Mouse (Mus musculus): ENCODE measurements around the gene Furin. TPM values are rescaled to one million over a fixed set of nuclear protein-coding genes. Genes with fewer than 3 reads are reported as not detected.

Furin gene
- polyA plus RNA-seq, 1 experiment = 56.4 TPM

- Histone ChIP-seq H3K4me3 (ENCODE audit: control insufficient read depth, insufficient read depth, low read length) (peak within 1 kb of the TSS; percentile 21), H3K36me3 (ENCODE audit: control insufficient read depth, insufficient read depth, low read length) (peaks cover 19% of the 10 kb centered on the region), H3K27me3 (ENCODE audit: control insufficient read depth, insufficient read depth, low read length) (no peaks in the 10 kb centered on the region; the same call in 1 of the 2 replicates), H3K4me1 (replicated peaks; ENCODE audit: control insufficient read depth, insufficient read depth, low read length) (peaks cover 10% of the 10 kb centered on the region), H3K27ac (ENCODE audit: control insufficient read depth, insufficient read depth, low read length) (no peak within 1 kb of the TSS)
- WGBS = 22% methylated on average over 33 of the region's 33 CpGs
- no peak for DNase-seq
- no peak for TF ChIP-seq CTCF (IDR thresholded peaks at IDR 0.05; ENCODE audit: borderline replicate concordance, control insufficient read depth, extremely low read depth, insufficient read depth, low read length, poor library complexity)
- TF ChIP-seq POLR2A (IDR thresholded peaks at IDR 0.05; ENCODE audit: control insufficient read depth, extremely low read depth, insufficient read depth, low read length, poor library complexity) = no peak
Measured at GRCm38 (mm10) chr7:80387633-80388543, 17.3 kb downstream of the Furin start, which contains the start of gene Fes. TSS of gene Fes (minus strand) at chr7:80387946.

DNA sequence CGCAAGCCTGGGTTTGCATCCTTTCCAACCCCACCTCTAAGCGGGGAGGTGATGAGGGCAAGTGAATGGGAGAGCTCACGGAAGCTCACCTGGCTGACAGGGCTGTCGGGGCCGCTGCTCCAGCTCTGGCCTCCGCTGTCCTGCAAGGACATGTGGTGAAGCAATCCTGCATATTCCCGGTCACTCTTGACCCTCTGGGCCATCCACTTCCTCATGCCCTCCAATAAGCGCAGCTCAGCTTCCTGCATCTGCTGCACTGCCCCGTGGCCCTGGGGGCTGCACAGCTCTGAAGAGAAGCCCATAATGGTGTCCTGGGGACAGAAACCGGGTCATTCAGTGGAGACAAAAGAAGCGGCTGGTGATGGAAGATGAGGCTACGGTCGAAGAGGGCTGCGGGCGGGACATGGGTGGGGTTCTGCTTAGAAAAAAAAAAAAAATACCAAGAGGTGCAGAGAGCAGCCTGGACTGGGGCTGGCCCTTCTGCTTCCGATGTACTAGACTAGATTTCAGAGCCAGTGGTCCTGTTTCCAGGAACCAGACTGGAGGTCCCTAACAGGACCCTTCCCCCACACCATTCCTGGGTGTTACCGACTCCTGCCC is 18.1 kb downstream of the Furin start:
- 14% methylated on average over 17 of the region's 17 CpGs for WGBS
- Histone ChIP-seq H3K4me3 (ENCODE audit: control insufficient read depth, insufficient read depth, low read length) (peak overlapping the region; percentile 21), H3K4me1 (replicated peaks; ENCODE audit: control insufficient read depth, insufficient read depth, low read length) (peaks cover 10% of the 10 kb centered on the region), H3K36me3 (ENCODE audit: control insufficient read depth, insufficient read depth, low read length) (peaks cover 16% of the 10 kb centered on the region), H3K27me3 (ENCODE audit: control insufficient read depth, insufficient read depth, low read length) (no peaks in the 10 kb centered on the region; the same call in 1 of the 2 replicates), H3K27ac (ENCODE audit: control insufficient read depth, insufficient read depth, low read length) (no peak overlapping the region)
- no peak for DNase-seq
- TF ChIP-seq POLR2A (IDR thresholded peaks at IDR 0.05; ENCODE audit: control insufficient read depth, extremely low read depth, insufficient read depth, low read length, poor library complexity) (no peak), CTCF (IDR thresholded peaks at IDR 0.05; ENCODE audit: borderline replicate concordance, control insufficient read depth, extremely low read depth, insufficient read depth, low read length, poor library complexity) (no peak)

- TF ChIP-seq CTCF (IDR thresholded peaks at IDR 0.05; ENCODE audit: borderline replicate concordance, control insufficient read depth, extremely low read depth, insufficient read depth, low read length, poor library complexity) (peak; percentile 76; the same call in 1 of the 2 replicates), POLR2A (IDR thresholded peaks at IDR 0.05; ENCODE audit: control insufficient read depth, extremely low read depth, insufficient read depth, low read length, poor library complexity) (no peak)
- Histone ChIP-seq H3K27me3 (ENCODE audit: control insufficient read depth, insufficient read depth, low read length) (no peaks in the 10 kb centered on the region; the same call in 1 of the 2 replicates), H3K27ac (ENCODE audit: control insufficient read depth, insufficient read depth, low read length) (no peak overlapping the region), H3K36me3 (ENCODE audit: control insufficient read depth, insufficient read depth, low read length) (peaks cover 9% of the 10 kb centered on the region; the same call in 1 of the 2 replicates), H3K4me1 (replicated peaks; ENCODE audit: control insufficient read depth, insufficient read depth, low read length) (peaks cover 10% of the 10 kb centered on the region), H3K4me3 (ENCODE audit: control insufficient read depth, insufficient read depth, low read length) (peak overlapping the region; percentile 21)
- peak; percentile 87 for DNase-seq
- whole genome bisulfite sequencing = 3% methylated on average over 18 of the region's 18 CpGs
Measured at GRCm38 (mm10) chr7:80386235-80386930, 18.9 kb downstream of the Furin start.

- no peak overlapping the region for H3K27ac ChIP-seq (ENCODE audit: control insufficient read depth, insufficient read depth, low read length)
- 94% methylated on average over 11 of the region's 11 CpGs for whole genome bisulfite sequencing
Measured at GRCm38 (mm10) chr7:80382919-80383318, 22.3 kb downstream of the Furin start.

DNA sequence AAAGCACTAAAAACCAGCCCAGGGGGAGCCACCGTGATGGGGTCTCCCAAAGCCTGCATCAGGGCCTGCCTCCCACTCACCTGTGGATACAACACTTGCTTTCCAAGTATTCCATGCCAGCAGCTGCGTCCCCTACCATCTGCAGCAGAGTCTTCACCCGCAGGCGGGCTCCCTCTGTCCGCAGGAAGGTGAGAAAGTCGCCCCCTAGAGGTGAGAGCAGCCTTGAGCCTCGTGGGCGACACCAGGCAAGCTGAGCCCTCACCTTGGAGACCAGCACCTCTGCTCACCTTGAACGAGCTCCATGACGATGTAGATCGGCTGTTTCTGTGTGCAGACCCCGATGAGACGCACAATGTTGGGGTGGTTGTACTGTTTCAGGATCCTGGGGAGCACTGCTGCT is 25.7 kb downstream of the Furin start:
- no peak overlapping the region for H3K4me3 ChIP-seq (ENCODE audit: control insufficient read depth, insufficient read depth, low read length)
- no peaks in the 10 kb centered on the region for H3K36me3 ChIP-seq (ENCODE audit: control insufficient read depth, insufficient read depth, low read length)
- 79% methylated on average over 13 of the region's 13 CpGs for WGBS
- H3K27ac ChIP-seq (ENCODE audit: control insufficient read depth, insufficient read depth, low read length) = no peak overlapping the region
- peak; percentile 55 for DNase-seq
- H3K27me3 ChIP-seq (ENCODE audit: control insufficient read depth, insufficient read depth, low read length) = no peaks in the 10 kb centered on the region
- peaks cover 19% of the 10 kb centered on the region for H3K4me1 ChIP-seq (replicated peaks; ENCODE audit: control insufficient read depth, insufficient read depth, low read length)
- TF ChIP-seq CTCF (IDR thresholded peaks at IDR 0.05; ENCODE audit: borderline replicate concordance, control insufficient read depth, extremely low read depth, insufficient read depth, low read length, poor library complexity) (peak; percentile 78; the same call in 1 of the 2 replicates), POLR2A (IDR thresholded peaks at IDR 0.05; ENCODE audit: control insufficient read depth, extremely low read depth, insufficient read depth, low read length, poor library complexity) (no peak)

More at GRCm38 (mm10) chr7:80382919-80383318, 22.3 kb downstream of the Furin start:
- no peaks in the 10 kb centered on the region for H3K36me3 ChIP-seq (ENCODE audit: control insufficient read depth, insufficient read depth, low read length)
- H3K4me3 ChIP-seq (ENCODE audit: control insufficient read depth, insufficient read depth, low read length) = no peak overlapping the region
- H3K4me1 ChIP-seq (replicated peaks; ENCODE audit: control insufficient read depth, insufficient read depth, low read length) = peaks cover 8% of the 10 kb centered on the region
- no peaks in the 10 kb centered on the region; the same call in 1 of the 2 replicates for H3K27me3 ChIP-seq (ENCODE audit: control insufficient read depth, insufficient read depth, low read length)
- TF ChIP-seq CTCF (IDR thresholded peaks at IDR 0.05; ENCODE audit: borderline replicate concordance, control insufficient read depth, extremely low read depth, insufficient read depth, low read length, poor library complexity) (no peak), POLR2A (IDR thresholded peaks at IDR 0.05; ENCODE audit: control insufficient read depth, extremely low read depth, insufficient read depth, low read length, poor library complexity) (no peak)
- no peak for DNase-seq

DNA sequence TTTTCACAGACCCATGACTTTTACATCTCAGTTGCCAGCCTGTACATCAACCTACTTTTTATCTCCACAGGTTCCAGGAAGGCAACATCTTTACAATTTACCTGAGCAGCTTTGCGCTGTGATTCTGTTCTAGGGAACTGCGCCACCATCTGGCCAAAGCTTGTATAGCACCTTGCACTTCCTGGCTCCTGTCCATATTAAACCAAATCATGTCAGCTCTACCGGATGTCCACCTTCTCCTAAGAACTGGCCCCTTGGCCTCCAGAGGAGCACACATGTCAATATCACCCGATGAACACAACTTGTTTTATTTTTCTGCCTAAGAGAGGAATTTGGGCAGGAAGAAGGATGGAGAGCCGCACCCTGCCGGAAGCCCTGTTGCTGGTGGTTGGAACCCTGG is 27.8 kb downstream of the Furin start:
- H3K27ac ChIP-seq (ENCODE audit: control insufficient read depth, insufficient read depth, low read length) = no peak overlapping the region
- no peaks in the 10 kb centered on the region for H3K36me3 ChIP-seq (ENCODE audit: control insufficient read depth, insufficient read depth, low read length)
- peak; percentile 71 for DNase-seq
- TF ChIP-seq POLR2A (IDR thresholded peaks at IDR 0.05; ENCODE audit: control insufficient read depth, extremely low read depth, insufficient read depth, low read length, poor library complexity) (no peak), CTCF (IDR thresholded peaks at IDR 0.05; ENCODE audit: borderline replicate concordance, control insufficient read depth, extremely low read depth, insufficient read depth, low read length, poor library complexity) (no peak)
- H3K4me1 ChIP-seq (replicated peaks; ENCODE audit: control insufficient read depth, insufficient read depth, low read length) = peaks cover 33% of the 10 kb centered on the region
- no peaks in the 10 kb centered on the region for H3K27me3 ChIP-seq (ENCODE audit: control insufficient read depth, insufficient read depth, low read length)
- H3K4me3 ChIP-seq (ENCODE audit: control insufficient read depth, insufficient read depth, low read length) = no peak overlapping the region
- WGBS = 49% methylated on average over 6 of the region's 6 CpGs
